Mouse (Mus musculus): ENCODE measurements at regions not wholly inside any gene's neighbourhood (a gene's known extent, or its start where the extent isn't known, plus 50 kb on each side); places are given as distances from the start of the nearest gene placed in this dataset.

DNA sequence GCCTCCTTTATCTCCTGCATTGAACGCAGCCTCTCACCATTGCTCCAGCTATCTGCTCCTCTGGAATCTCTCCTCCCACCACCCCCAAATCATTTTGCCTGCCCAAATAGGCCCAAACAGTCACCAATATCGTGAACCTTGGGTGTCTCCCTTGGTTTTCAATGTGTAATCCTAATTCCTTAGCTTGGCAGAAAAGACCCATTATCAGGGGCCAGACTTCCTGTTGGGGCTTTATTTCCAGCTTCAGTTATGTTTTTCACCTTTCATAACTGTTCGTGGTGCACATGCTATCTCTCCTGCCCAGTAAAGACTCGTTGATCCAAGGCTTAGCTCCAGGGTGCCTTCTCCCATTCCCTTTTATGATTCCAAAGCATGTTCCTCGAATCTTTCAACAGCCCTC, 142.4 kb upstream of the Eya4 start:
- no peaks in the 10 kb centered on the region for H3K4me1 ChIP-seq (ENCODE audit: control insufficient read depth, insufficient read depth, low read length)
- no peak for DNase-seq
- 67% methylated on average over 5 of the region's 5 CpGs for WGBS
- no peak overlapping the region for H3K27ac ChIP-seq (ENCODE audit: insufficient read depth, low read depth, low read length)
- no peaks in the 10 kb centered on the region for H3K36me3 ChIP-seq (ENCODE audit: control insufficient read depth, insufficient read depth, low read length)
- no peak overlapping the region for H3K4me3 ChIP-seq (ENCODE audit: insufficient read depth, low read depth, low read length)
- TF ChIP-seq CTCF (conservative IDR thresholded peaks at IDR 0.05; ENCODE audit: insufficient read depth, insufficient read length, low read depth, low read length) (no peak), POLR2A (IDR thresholded peaks at IDR 0.05; ENCODE audit: low read depth, low read length) (no peak)
- H3K27me3 ChIP-seq (replicated peaks; ENCODE audit: control insufficient read depth, insufficient read depth, low read length), result no peaks in the 10 kb centered on the region

DNA sequence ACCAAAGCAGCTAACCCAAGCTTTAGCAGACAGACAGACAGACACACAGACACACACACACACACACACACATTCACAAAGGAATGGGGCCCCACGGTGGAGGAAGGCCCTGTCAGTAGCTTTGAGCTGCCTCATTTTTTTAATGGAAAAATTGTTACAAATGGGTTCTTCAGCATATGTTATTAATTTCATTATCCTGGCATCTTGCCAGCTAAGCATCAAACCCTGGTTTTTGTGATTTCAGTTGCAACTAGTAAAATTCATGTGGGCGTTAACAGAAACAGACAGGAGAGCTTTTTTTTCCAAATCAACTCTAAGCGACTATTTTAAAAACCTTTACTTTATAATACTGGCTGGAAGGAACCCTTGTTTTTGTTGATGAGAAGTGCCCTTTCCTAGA, 138.4 kb upstream of the Eya4 start:
- 79% methylated on average over 3 of the region's 3 CpGs for WGBS
- no peaks in the 10 kb centered on the region for H3K4me1 ChIP-seq (ENCODE audit: control insufficient read depth, insufficient read depth, low read length)
- no peak for DNase-seq
- TF ChIP-seq CTCF (conservative IDR thresholded peaks at IDR 0.05; ENCODE audit: insufficient read depth, insufficient read length, low read depth, low read length), result no peak
- TF ChIP-seq POLR2A (IDR thresholded peaks at IDR 0.05; ENCODE audit: low read depth, low read length), result no peak
- no peak overlapping the region for H3K27ac ChIP-seq (ENCODE audit: insufficient read depth, low read depth, low read length)
- H3K4me3 ChIP-seq (ENCODE audit: insufficient read depth, low read depth, low read length), result no peak overlapping the region
- H3K27me3 ChIP-seq (replicated peaks; ENCODE audit: control insufficient read depth, insufficient read depth, low read length), result no peaks in the 10 kb centered on the region
- H3K36me3 ChIP-seq (ENCODE audit: control insufficient read depth, insufficient read depth, low read length), result no peaks in the 10 kb centered on the region

DNA sequence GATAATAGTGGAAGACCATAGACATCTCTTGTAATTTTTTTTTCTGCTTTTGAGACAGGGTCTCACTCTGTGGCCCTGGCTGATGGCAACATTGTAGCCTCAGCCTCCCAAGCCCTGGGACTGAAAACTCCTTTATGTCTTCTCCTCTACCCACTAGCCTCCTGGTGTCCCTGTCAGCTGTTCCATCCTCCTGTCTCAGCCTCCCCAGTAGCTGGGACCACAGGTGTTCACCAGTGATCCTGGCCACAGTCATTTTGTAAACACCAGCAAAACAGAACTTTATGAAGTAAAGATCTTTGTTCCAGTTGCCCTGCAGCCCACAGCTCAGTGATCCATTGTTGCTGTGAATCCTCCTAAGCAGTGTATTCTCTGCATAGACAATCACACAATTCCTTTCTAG, 129.9 kb upstream of the Eya4 start:
- no peaks in the 10 kb centered on the region for H3K4me1 ChIP-seq (ENCODE audit: control insufficient read depth, insufficient read depth, low read length)
- no peaks in the 10 kb centered on the region for H3K36me3 ChIP-seq (ENCODE audit: control insufficient read depth, insufficient read depth, low read length)
- no peak overlapping the region for H3K4me3 ChIP-seq (ENCODE audit: insufficient read depth, low read depth, low read length)
- no peaks in the 10 kb centered on the region for H3K27me3 ChIP-seq (replicated peaks; ENCODE audit: control insufficient read depth, insufficient read depth, low read length)
- no peak for DNase-seq
- no peak for TF ChIP-seq POLR2A (IDR thresholded peaks at IDR 0.05; ENCODE audit: low read depth, low read length)
- no peak for TF ChIP-seq CTCF (conservative IDR thresholded peaks at IDR 0.05; ENCODE audit: insufficient read depth, insufficient read length, low read depth, low read length)
- H3K27ac ChIP-seq (ENCODE audit: insufficient read depth, low read depth, low read length), result no peak overlapping the region

DNA sequence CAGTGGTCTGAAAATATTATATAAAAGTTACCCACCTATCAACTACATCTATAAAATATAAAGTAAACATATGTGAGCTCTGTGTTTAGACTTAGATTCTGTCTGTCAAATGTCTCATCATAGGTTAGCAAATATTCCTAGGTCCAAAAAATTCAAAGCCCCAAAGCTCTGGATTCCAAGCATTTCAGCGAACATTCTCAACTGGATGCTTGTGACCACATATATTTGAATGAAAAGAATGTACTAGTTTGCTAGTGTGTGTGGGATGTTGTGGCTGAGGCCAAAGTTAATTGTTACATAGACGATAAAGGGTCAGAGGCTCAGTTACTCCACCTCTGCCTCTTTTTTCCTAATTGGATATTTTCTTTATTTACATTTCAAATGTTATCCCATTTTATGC, 128.3 kb upstream of the Eya4 start:
- Histone ChIP-seq H3K4me1 (ENCODE audit: control insufficient read depth, insufficient read depth, low read length) (no peaks in the 10 kb centered on the region), H3K36me3 (ENCODE audit: control insufficient read depth, insufficient read depth, low read length) (no peaks in the 10 kb centered on the region), H3K4me3 (ENCODE audit: insufficient read depth, low read depth, low read length) (no peak overlapping the region), H3K27me3 (replicated peaks; ENCODE audit: control insufficient read depth, insufficient read depth, low read length) (no peaks in the 10 kb centered on the region), H3K27ac (ENCODE audit: insufficient read depth, low read depth, low read length) (no peak overlapping the region)
- TF ChIP-seq CTCF (conservative IDR thresholded peaks at IDR 0.05; ENCODE audit: insufficient read depth, insufficient read length, low read depth, low read length), result no peak
- no peak for TF ChIP-seq POLR2A (IDR thresholded peaks at IDR 0.05; ENCODE audit: low read depth, low read length)
- WGBS, result 65% methylated on average over 2 of the region's 2 CpGs
- DNase-seq, result no peak

DNA sequence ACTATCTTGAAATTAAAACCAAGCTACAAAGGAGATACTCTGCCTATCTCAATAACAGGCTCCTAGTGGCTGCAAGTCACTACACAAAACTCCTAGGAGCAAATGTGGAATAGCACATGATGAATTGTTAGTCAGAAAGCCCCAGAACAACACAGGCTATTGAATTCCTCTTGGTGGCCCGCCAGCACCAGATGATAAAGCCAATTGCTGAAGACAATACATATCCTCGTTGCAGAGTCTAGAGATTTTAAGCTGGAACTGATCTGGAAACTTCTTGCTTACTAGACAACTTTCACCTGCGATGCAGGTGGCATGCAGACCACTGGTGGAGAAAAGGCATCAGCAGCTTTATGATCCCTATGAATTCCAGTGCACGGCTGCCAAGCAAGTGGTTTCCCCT, 126.5 kb upstream of the Eya4 start:
- Histone ChIP-seq H3K36me3 (ENCODE audit: control insufficient read depth, insufficient read depth, low read length) (no peaks in the 10 kb centered on the region), H3K4me3 (ENCODE audit: insufficient read depth, low read depth, low read length) (no peak overlapping the region), H3K4me1 (ENCODE audit: control insufficient read depth, insufficient read depth, low read length) (no peaks in the 10 kb centered on the region), H3K27me3 (replicated peaks; ENCODE audit: control insufficient read depth, insufficient read depth, low read length) (no peaks in the 10 kb centered on the region), H3K27ac (ENCODE audit: insufficient read depth, low read depth, low read length) (no peak overlapping the region)
- no peak for TF ChIP-seq CTCF (conservative IDR thresholded peaks at IDR 0.05; ENCODE audit: insufficient read depth, insufficient read length, low read depth, low read length)
- no peak for TF ChIP-seq POLR2A (IDR thresholded peaks at IDR 0.05; ENCODE audit: low read depth, low read length)
- no peak for DNase-seq
- 38% methylated on average over 4 of the region's 4 CpGs for WGBS

DNA sequence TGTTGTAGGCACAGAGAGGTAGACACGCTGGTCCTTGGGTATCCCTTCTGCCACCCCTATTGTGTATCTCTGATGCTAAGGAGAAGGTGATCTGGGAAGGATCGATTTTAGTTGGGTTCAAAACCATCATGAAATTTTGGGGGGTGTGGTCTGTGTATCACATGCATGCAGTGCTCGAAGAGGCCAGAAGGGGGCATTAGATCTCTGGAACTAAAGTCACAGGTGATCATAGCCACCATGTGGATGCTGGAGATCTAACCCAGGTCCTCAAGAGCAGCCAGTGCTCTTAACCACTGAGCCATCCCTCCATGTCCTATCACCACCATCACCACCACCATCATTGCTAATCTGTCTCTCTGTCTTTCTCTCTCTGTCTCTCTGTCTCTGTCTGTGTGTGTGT, 100.4 kb upstream of the Eya4 start:
- no peaks in the 10 kb centered on the region for H3K27me3 ChIP-seq (replicated peaks; ENCODE audit: control insufficient read depth, insufficient read depth, low read length)
- TF ChIP-seq CTCF (conservative IDR thresholded peaks at IDR 0.05; ENCODE audit: insufficient read depth, insufficient read length, low read depth, low read length) (no peak), POLR2A (IDR thresholded peaks at IDR 0.05; ENCODE audit: low read depth, low read length) (no peak)
- WGBS, result 93% methylated on average over 3 of the region's 3 CpGs
- H3K4me1 ChIP-seq (ENCODE audit: control insufficient read depth, insufficient read depth, low read length), result no peaks in the 10 kb centered on the region
- no peaks in the 10 kb centered on the region for H3K36me3 ChIP-seq (ENCODE audit: control insufficient read depth, insufficient read depth, low read length)
- H3K4me3 ChIP-seq (ENCODE audit: insufficient read depth, low read depth, low read length), result no peak overlapping the region
- no peak for DNase-seq
- H3K27ac ChIP-seq (ENCODE audit: insufficient read depth, low read depth, low read length), result no peak overlapping the region

DNA sequence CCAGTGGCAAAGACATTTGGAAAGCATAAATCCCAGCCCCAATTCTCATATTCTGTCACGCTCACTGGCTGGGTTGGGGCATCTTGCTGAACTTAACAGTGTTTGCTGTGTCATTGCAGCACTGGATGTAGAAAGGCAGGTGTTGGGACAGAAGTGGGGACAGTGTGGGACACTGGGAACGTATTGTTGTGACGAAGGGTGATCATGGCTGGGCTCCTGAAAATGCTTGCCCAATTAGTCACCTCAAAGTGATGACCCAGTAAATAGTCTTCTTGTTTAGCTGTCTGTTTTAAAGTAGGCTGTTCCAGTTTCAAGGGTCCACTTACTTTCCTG, 100.0 kb upstream of the Eya4 start:
- H3K4me1 ChIP-seq (ENCODE audit: control insufficient read depth, insufficient read depth, low read length), result no peaks in the 10 kb centered on the region
- TF ChIP-seq POLR2A (IDR thresholded peaks at IDR 0.05; ENCODE audit: low read depth, low read length) (no peak), CTCF (conservative IDR thresholded peaks at IDR 0.05; ENCODE audit: insufficient read depth, insufficient read length, low read depth, low read length) (no peak)
- no peak for DNase-seq
- H3K27ac ChIP-seq (ENCODE audit: insufficient read depth, low read depth, low read length), result no peak overlapping the region
- 88% methylated on average over 3 of the region's 3 CpGs for WGBS
- no peak overlapping the region for H3K4me3 ChIP-seq (ENCODE audit: insufficient read depth, low read depth, low read length)
- no peaks in the 10 kb centered on the region for H3K36me3 ChIP-seq (ENCODE audit: control insufficient read depth, insufficient read depth, low read length)
- no peaks in the 10 kb centered on the region for H3K27me3 ChIP-seq (replicated peaks; ENCODE audit: control insufficient read depth, insufficient read depth, low read length)
